Mouse (Mus musculus) thymus, adult 2 months (tissue): Measurements from ENCODE around the gene Pou2f2. TPM values are rescaled to one million over a fixed set of nuclear protein-coding genes. Genes with fewer than 3 reads are reported as not detected.

Experiments used
- DNase-seq: peaks from one replicate; pipeline ENCODE4 v3.0.0; 2021
- H3K27ac ChIP-seq: fragments of 200-500 bp; 2 replicates; pipeline ENCODE4 v1.5.1; 2012; ENCODE audit warnings: low read length, control low read depth; ENCODE audit not compliant: control insufficient read depth, insufficient read depth
- H3K27me3 ChIP-seq: fragments of 200-500 bp; 2 replicates; pipeline ENCODE4 v1.6.1; 2012; ENCODE audit warnings: mild to moderate bottlenecking, low read length, moderate library complexity, mixed read lengths; ENCODE audit not compliant: control insufficient read depth, insufficient read depth
- H3K36me3 ChIP-seq: fragments of 200-500 bp; 2 replicates; pipeline ENCODE4 v1.6.1; 2012; ENCODE audit warnings: mild to moderate bottlenecking, low read length, moderate library complexity; ENCODE audit not compliant: control insufficient read depth, insufficient read depth
- H3K4me1 ChIP-seq: fragments of 200-500 bp; replicated peaks from 2 replicates; pipeline ENCODE4 v1.6.1; 2012; ENCODE audit warnings: low read length; ENCODE audit not compliant: control insufficient read depth, insufficient read depth
- H3K4me3 ChIP-seq: fragments of 200-500 bp; 2 replicates; pipeline ENCODE4 v1.5.1; 2012; ENCODE audit warnings: mild to moderate bottlenecking, low read length, control low read depth, moderate library complexity; ENCODE audit not compliant: control insufficient read depth, insufficient read depth
- CTCF ChIP-seq: fragments of 200-500 bp; IDR thresholded peaks from 2 replicates; pipeline ENCODE4 v1.5.1; 2012; ENCODE audit warnings: mild to moderate bottlenecking, control low read depth, low read length, moderate library complexity, borderline replicate concordance; ENCODE audit not compliant: control insufficient read depth, poor library complexity, insufficient read depth; ENCODE audit errors: extremely low read depth
- POLR2A ChIP-seq: fragments of 200-500 bp; IDR thresholded peaks from 2 replicates; pipeline ENCODE4 v1.6.1; 2012; ENCODE audit warnings: mild to moderate bottlenecking, low read length, control low read depth, moderate library complexity; ENCODE audit not compliant: control insufficient read depth, poor library complexity, insufficient read depth; ENCODE audit errors: extremely low read depth
- WGBS: fragments of 180-500 bp; shearing (Covaris S2); methylation state at CpG from one replicate; pipeline ENCODE4 v1.1.7; 2018; 5-methylcytosine and 5-hydroxymethylcytosine counted together
- polyA plus RNA-seq: library from polyadenylated mRNA; depleted of rRNA; stranded (reverse); fragments of >200 nt; gene quantifications from 2 replicates; pipeline ENCODE4 v1.2.3, GENCODE M21; 2012

The Pou2f2 gene
- polyA plus RNA-seq, 1 experiment = 5.6 TPM

GRCm38 (mm10) chr7:25151916-25152556 is 27.5 kb downstream of the Pou2f2 start:
- TF ChIP-seq POLR2A (no peak), CTCF (no peak)
- Histone ChIP-seq H3K27me3 (peaks cover 8% of the 10 kb centered on the region; the same call in 1 of the 2 replicates), H3K36me3 (no peaks in the 10 kb centered on the region), H3K4me3 (no peak overlapping the region), H3K27ac (no peak overlapping the region), H3K4me1 (peaks cover 27% of the 10 kb centered on the region)
- 70% methylated on average over 10 of the region's 10 CpGs for WGBS
- no peak for DNase-seq

GRCm38 (mm10) chr7:25151009-25151408 is 28.5 kb downstream of the Pou2f2 start:
- peaks cover 18% of the 10 kb centered on the region for H3K4me1 ChIP-seq
- no peaks in the 10 kb centered on the region for H3K36me3 ChIP-seq
- H3K27me3 ChIP-seq = peaks cover 8% of the 10 kb centered on the region; the same call in 1 of the 2 replicates
- no peak for DNase-seq
- TF ChIP-seq POLR2A = no peak
- no peak for TF ChIP-seq CTCF
- H3K4me3 ChIP-seq = no peak overlapping the region
- H3K27ac ChIP-seq = no peak overlapping the region
- 18% methylated on average over 7 of the region's 7 CpGs for WGBS

GRCm38 (mm10) chr7:25150151-25150663 is 29.3 kb downstream of the Pou2f2 start:
- Histone ChIP-seq H3K27ac (no peak overlapping the region), H3K27me3 (peaks cover 8% of the 10 kb centered on the region; the same call in 1 of the 2 replicates), H3K4me1 (peaks cover 10% of the 10 kb centered on the region), H3K36me3 (no peaks in the 10 kb centered on the region), H3K4me3 (no peak overlapping the region)
- TF ChIP-seq CTCF = no peak
- WGBS = 3% methylated on average over 16 of the region's 18 CpGs
- DNase-seq = no peak

- no peak for TF ChIP-seq CTCF
- no peak for TF ChIP-seq POLR2A
- Histone ChIP-seq H3K27me3 (peaks cover 5% of the 10 kb centered on the region; the same call in 1 of the 2 replicates), H3K4me1 (no peaks in the 10 kb centered on the region), H3K4me3 (no peak overlapping the region), H3K27ac (no peak overlapping the region), H3K36me3 (no peaks in the 10 kb centered on the region)
- no peak for DNase-seq
- 16% methylated on average over 10 of the region's 10 CpGs for WGBS
Measured at GRCm38 (mm10) chr7:25145896-25146295, 33.6 kb downstream of the Pou2f2 start.

GRCm38 (mm10) chr7:25141761-25142160 is 37.8 kb downstream of the Pou2f2 start:
- no peaks in the 10 kb centered on the region for H3K27me3 ChIP-seq
- peak; percentile 44 for DNase-seq
- H3K4me3 ChIP-seq = no peak overlapping the region
- no peak for TF ChIP-seq CTCF
- TF ChIP-seq POLR2A = no peak
- WGBS = 6% methylated on average over 5 of the region's 5 CpGs
- H3K27ac ChIP-seq = no peak overlapping the region
- no peaks in the 10 kb centered on the region for H3K4me1 ChIP-seq
- H3K36me3 ChIP-seq = no peaks in the 10 kb centered on the region

- no peaks in the 10 kb centered on the region; the same call in 1 of the 2 replicates for H3K27me3 ChIP-seq
- TF ChIP-seq POLR2A (no peak), CTCF (no peak)
- H3K36me3 ChIP-seq = no peaks in the 10 kb centered on the region
- WGBS = 65% methylated on average over 3 of the region's 3 CpGs
- H3K4me3 ChIP-seq = no peak overlapping the region
- peaks cover 8% of the 10 kb centered on the region for H3K4me1 ChIP-seq
- no peak overlapping the region for H3K27ac ChIP-seq
- no peak for DNase-seq
Measured at GRCm38 (mm10) chr7:25137553-25137952, 42.0 kb downstream of the Pou2f2 start.
